Mouse (Mus musculus): ENCODE data around the gene Pgpep1l. TPM values are rescaled to one million over a fixed set of nuclear protein-coding genes. Genes with fewer than 3 reads are reported as not detected.

Pgpep1l gene
- polyA plus RNA-seq (2015; fragmentation: Nextera tagmentation; extraction: Ambion mirVana): 0.31 TPM in 1 of 2 replicates, not detected in the other

GRCm38 (mm10) chr7:68264028-68264453 lies at the start of gene Pgpep1l:
Pgpep1l (minus strand) TSS chr7:68264233.
- WGBS: 6% methylated on average over 25 of the region's 25 CpGs
- Histone ChIP-seq H3K36me3 (no peaks in the 10 kb centered on the region), H3K27ac (0 out of 2 replicates have a peak within 1 kb of the TSS, but pooled peaks have one; percentile 11), H3K9me3 (no peaks in the 10 kb centered on the region; the same call in 1 of the 2 replicates), H3K9ac (peak within 1 kb of the TSS; percentile 49; the same call in 1 of the 2 replicates), H3K27me3 (peaks cover 20% of the 10 kb centered on the region), H3K4me3 (peak within 1 kb of the TSS; percentile 38), H3K4me1 (peaks cover 30% of the 10 kb centered on the region), H3K4me2 (peak within 1 kb of the TSS; percentile 71)
- no peak for ATAC-seq (ENCODE audit: insufficient number of reproducible peaks, insufficient read depth, low FRiP score, low TSS enrichment, low read depth)

DNA sequence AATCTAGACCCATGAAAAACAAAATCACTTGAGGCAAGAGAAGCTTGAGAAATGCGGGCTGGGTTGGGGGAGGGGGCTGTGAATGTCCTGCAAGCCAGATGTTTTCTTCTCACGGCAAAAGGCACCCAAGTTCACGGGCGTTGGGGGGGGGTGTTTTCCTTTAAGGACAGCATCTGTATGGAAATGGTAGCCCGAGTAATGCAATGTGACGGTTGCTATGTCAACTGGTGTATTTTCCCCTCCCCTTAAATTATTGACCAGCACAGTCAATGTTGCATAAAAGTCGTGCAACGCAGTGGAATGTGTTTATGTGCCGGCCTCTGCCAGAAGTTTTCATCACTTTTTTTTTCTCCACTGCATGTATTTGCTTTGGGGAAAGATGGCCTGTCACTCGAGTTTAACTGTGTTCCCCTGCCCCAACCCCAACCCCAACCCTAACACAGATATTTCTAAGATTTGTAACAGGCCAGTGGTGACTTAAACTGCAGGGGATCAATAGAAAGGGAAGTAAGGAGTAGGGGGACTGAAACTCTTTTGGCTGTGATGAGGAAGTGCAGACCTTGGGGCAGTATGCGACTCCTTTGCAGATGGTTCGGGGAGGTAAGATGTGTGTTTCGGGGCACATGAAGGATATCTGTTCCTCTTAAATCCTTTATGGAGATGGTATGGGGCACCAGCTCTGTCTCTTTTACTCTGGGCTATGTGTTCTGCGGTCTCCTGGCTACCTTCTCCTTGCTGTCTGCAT lies 49.2 kb upstream of the Pgpep1l start:
- no peak overlapping the region for H3K4me3 ChIP-seq
- H3K36me3 ChIP-seq: no peaks in the 10 kb centered on the region
- peaks cover 7% of the 10 kb centered on the region; the same call in 1 of the 2 replicates for H3K27me3 ChIP-seq
- peak overlapping the region; percentile 56 for H3K27ac ChIP-seq
- H3K4me2 ChIP-seq: 0 out of 2 replicates have a peak overlapping the region, but pooled peaks have one; percentile 7
- no peak overlapping the region for H3K9ac ChIP-seq
- peaks cover 29% of the 10 kb centered on the region for H3K4me1 ChIP-seq
- ATAC-seq (ENCODE audit: insufficient number of reproducible peaks, insufficient read depth, low FRiP score, low TSS enrichment, low read depth): no peak
- no peaks in the 10 kb centered on the region for H3K9me3 ChIP-seq
- WGBS: 38% methylated on average over 14 of the region's 14 CpGs

- Histone ChIP-seq H3K4me3 (no peak overlapping the region), H3K27ac (no peak overlapping the region), H3K36me3 (no peaks in the 10 kb centered on the region), H3K4me2 (no peak overlapping the region), H3K9ac (no peak overlapping the region), H3K9me3 (no peaks in the 10 kb centered on the region), H3K4me1 (peaks cover 29% of the 10 kb centered on the region), H3K27me3 (peaks cover 1% of the 10 kb centered on the region; the same call in 1 of the 2 replicates)
- ATAC-seq (ENCODE audit: insufficient number of reproducible peaks, insufficient read depth, low FRiP score, low TSS enrichment, low read depth): no peak
- WGBS: 78% methylated on average over 5 of the region's 5 CpGs
These were observed 48.4 kb upstream of the Pgpep1l start for GRCm38 (mm10) chr7:68312395-68312794.

GRCm38 (mm10) chr7:68311469-68311868 lies 47.4 kb upstream of the Pgpep1l start:
- Histone ChIP-seq H3K9ac (no peak overlapping the region), H3K27me3 (no peaks in the 10 kb centered on the region; the same call in 1 of the 2 replicates), H3K27ac (no peak overlapping the region), H3K4me3 (no peak overlapping the region), H3K4me2 (no peak overlapping the region), H3K4me1 (peaks cover 29% of the 10 kb centered on the region), H3K36me3 (no peaks in the 10 kb centered on the region), H3K9me3 (no peaks in the 10 kb centered on the region)
- WGBS: 59% methylated on average over 6 of the region's 6 CpGs
- no peak for ATAC-seq (ENCODE audit: insufficient number of reproducible peaks, insufficient read depth, low FRiP score, low TSS enrichment, low read depth)

GRCm38 (mm10) chr7:68306756-68307155 lies 42.7 kb upstream of the Pgpep1l start:
- Histone ChIP-seq H3K9ac (no peak overlapping the region), H3K9me3 (no peaks in the 10 kb centered on the region), H3K4me2 (no peak overlapping the region), H3K27me3 (no peaks in the 10 kb centered on the region), H3K27ac (no peak overlapping the region), H3K36me3 (no peaks in the 10 kb centered on the region), H3K4me1 (peaks cover 27% of the 10 kb centered on the region), H3K4me3 (no peak overlapping the region)
- 95% methylated on average over 8 of the region's 8 CpGs for WGBS
- no peak for ATAC-seq (ENCODE audit: insufficient number of reproducible peaks, insufficient read depth, low FRiP score, low TSS enrichment, low read depth)

DNA sequence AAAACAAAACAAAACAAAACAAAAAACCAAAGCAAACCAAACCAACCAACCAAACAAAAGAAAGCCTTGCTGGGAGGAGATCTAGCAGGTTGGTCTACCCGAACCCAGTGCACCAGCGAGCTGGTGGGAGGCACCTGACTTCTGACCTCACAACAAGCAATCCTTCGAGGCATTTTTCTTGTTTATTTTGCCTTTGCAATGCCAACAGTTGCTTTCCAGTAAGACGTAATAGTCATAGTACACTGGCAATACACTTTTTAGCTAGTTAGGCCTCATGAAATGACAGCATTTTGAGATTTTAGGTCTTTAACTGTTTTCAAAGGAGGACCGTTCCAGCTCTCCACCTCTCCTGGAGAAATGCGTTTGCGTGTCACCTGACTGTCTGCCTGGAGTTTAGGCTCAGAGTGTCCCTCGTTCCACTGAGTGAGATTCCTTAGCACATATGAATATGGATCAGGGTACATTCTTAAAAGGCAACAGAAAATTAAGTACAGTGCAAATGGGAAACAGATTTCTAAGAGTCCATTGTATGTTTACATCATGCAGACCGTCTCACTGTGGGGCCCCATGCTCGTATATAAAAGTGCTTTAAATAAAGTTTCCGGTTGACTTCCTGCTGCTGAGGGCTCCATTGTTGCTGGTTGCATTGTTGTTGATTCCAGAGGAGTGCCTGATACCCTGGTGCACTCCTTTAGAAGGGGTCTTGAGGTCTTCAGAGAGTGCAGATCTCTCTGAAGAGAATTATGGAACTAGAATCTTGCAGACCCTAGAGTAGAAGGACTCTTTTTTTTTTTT lies 41.9 kb upstream of the Pgpep1l start:
- H3K9ac ChIP-seq: no peak overlapping the region
- no peak overlapping the region for H3K27ac ChIP-seq
- H3K36me3 ChIP-seq: no peaks in the 10 kb centered on the region
- ATAC-seq (ENCODE audit: insufficient number of reproducible peaks, insufficient read depth, low FRiP score, low TSS enrichment, low read depth): no peak
- peaks cover 20% of the 10 kb centered on the region for H3K4me1 ChIP-seq
- no peaks in the 10 kb centered on the region for H3K9me3 ChIP-seq
- 58% methylated on average over 11 of the region's 11 CpGs for WGBS
- H3K4me2 ChIP-seq: no peak overlapping the region
- no peak overlapping the region for H3K4me3 ChIP-seq
- no peaks in the 10 kb centered on the region for H3K27me3 ChIP-seq

GRCm38 (mm10) chr7:68303685-68304084 lies 39.7 kb upstream of the Pgpep1l start:
- no peaks in the 10 kb centered on the region for H3K36me3 ChIP-seq
- H3K27me3 ChIP-seq: no peaks in the 10 kb centered on the region
- H3K4me3 ChIP-seq: no peak overlapping the region
- WGBS: 16% methylated on average over 6 of the region's 6 CpGs
- no peak overlapping the region for H3K9ac ChIP-seq
- ATAC-seq (ENCODE audit: insufficient number of reproducible peaks, insufficient read depth, low FRiP score, low TSS enrichment, low read depth): no peak
- H3K27ac ChIP-seq: no peak overlapping the region
- H3K4me2 ChIP-seq: no peak overlapping the region
- peaks cover 20% of the 10 kb centered on the region for H3K4me1 ChIP-seq
- H3K9me3 ChIP-seq: no peaks in the 10 kb centered on the region

DNA sequence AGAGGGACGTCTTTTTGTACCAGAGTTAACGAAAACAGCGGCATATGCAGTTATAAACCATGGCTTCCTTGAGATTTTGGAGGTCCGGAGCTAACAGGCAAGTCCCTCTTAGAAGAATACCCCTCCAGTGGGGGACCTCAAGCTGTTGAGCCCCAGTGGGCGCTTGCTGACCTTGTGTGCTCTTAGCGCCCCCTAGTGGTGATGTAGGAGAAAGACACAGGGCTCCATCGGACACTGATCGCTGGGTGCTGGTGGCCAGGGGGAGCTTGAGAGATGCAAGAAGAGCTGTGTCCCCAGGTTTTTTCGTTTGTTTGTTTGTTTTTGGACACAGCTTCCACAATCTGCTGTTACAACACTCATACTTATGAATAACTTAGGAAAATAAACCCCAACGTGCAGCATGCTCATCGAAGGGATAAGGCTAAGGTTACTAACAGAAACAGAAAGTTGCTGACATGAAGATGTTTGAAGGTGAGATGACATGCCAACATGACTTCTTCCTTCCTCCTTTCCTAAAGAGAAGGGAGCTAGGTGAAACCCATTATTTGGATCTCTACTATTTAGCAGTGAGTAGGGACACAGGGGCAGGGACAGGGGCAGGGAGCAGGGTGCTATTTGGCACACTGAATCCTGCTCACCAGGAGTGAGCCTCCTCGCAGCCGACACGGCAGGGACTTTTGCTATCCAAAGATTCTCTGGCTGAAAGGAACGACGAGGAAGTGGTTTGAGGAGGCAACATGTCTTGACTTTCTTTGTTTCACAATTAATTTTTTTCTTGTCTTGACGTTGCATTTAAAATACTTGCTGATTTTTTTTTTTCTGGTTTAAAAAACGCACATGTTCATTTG lies 38.8 kb upstream of the Pgpep1l start:
- H3K4me3 ChIP-seq: peak overlapping the region; percentile 26
- H3K9ac ChIP-seq: peak overlapping the region; percentile 46; the same call in 1 of the 2 replicates
- no peaks in the 10 kb centered on the region for H3K36me3 ChIP-seq
- peak overlapping the region; percentile 50 for H3K4me2 ChIP-seq
- peaks cover 20% of the 10 kb centered on the region for H3K4me1 ChIP-seq
- no peak overlapping the region for H3K27ac ChIP-seq
- no peaks in the 10 kb centered on the region for H3K9me3 ChIP-seq
- 0 out of 2 replicates have a peak, but pooled peaks have one; percentile 35 for ATAC-seq (ENCODE audit: insufficient number of reproducible peaks, insufficient read depth, low FRiP score, low TSS enrichment, low read depth)
- WGBS: 18% methylated on average over 18 of the region's 18 CpGs
- H3K27me3 ChIP-seq: no peaks in the 10 kb centered on the region

- no peak for ATAC-seq (ENCODE audit: insufficient number of reproducible peaks, insufficient read depth, low FRiP score, low TSS enrichment, low read depth)
- H3K9ac ChIP-seq: no peak overlapping the region
- no peaks in the 10 kb centered on the region for H3K9me3 ChIP-seq
- no peak overlapping the region for H3K27ac ChIP-seq
- H3K4me2 ChIP-seq: no peak overlapping the region
- no peaks in the 10 kb centered on the region for H3K27me3 ChIP-seq
- H3K4me1 ChIP-seq: peaks cover 18% of the 10 kb centered on the region
- 82% methylated on average over 7 of the region's 7 CpGs for WGBS
- no peaks in the 10 kb centered on the region for H3K36me3 ChIP-seq
- H3K4me3 ChIP-seq: no peak overlapping the region
These were observed 37.1 kb upstream of the Pgpep1l start for GRCm38 (mm10) chr7:68301160-68301559.

- no peak overlapping the region for H3K4me2 ChIP-seq
- WGBS: 78% methylated on average over 13 of the region's 13 CpGs
- no peaks in the 10 kb centered on the region for H3K27me3 ChIP-seq
- no peak for ATAC-seq (ENCODE audit: insufficient number of reproducible peaks, insufficient read depth, low FRiP score, low TSS enrichment, low read depth)
- H3K9ac ChIP-seq: no peak overlapping the region
- H3K4me1 ChIP-seq: peaks cover 14% of the 10 kb centered on the region
- H3K4me3 ChIP-seq: no peak overlapping the region
- no peaks in the 10 kb centered on the region for H3K9me3 ChIP-seq
- no peak overlapping the region for H3K27ac ChIP-seq
- H3K36me3 ChIP-seq: no peaks in the 10 kb centered on the region
These were observed 34.5 kb upstream of the Pgpep1l start for GRCm38 (mm10) chr7:68298381-68299076.

All from embryonic facial prominence, embryonic 13.5 days (tissue).